Mouse (Mus musculus): ENCODE results near the gene Dph6. TPM values are rescaled to one million over a fixed set of nuclear protein-coding genes. Genes with fewer than 3 reads are reported as not detected.

Dph6 gene
- polyA plus RNA-seq (2015; fragmentation: Nextera tagmentation; extraction: Ambion mirVana): 8.3 and 10.4 TPM in 2 replicates

GRCm38 (mm10) chr2:114654365-114655239 is at the start of gene Dph6:
TSS of gene Dph6 (minus strand) at chr2:114654964.
- Histone ChIP-seq H3K36me3 (no peaks in the 10 kb centered on the region), H3K4me2 (peak within 1 kb of the TSS; percentile 77), H3K27ac (peak within 1 kb of the TSS; percentile 80), H3K27me3 (no peaks in the 10 kb centered on the region), H3K4me3 (replicated peaks) (peak within 1 kb of the TSS; percentile 74), H3K4me1 (replicated peaks) (peaks cover 11% of the 10 kb centered on the region), H3K9me3 (replicated peaks) (no peaks in the 10 kb centered on the region), H3K9ac (peak within 1 kb of the TSS; percentile 79)
- under 1% methylated on average over 45 of the region's 45 CpGs for WGBS (ENCODE audit: insufficient replicate concordance)
- DNase-seq (peak; percentile 74), ATAC-seq (ENCODE audit: low read depth) (peak; percentile 97)

- Histone ChIP-seq H3K9me3 (replicated peaks) (no peaks in the 10 kb centered on the region), H3K9ac (no peak overlapping the region), H3K27me3 (no peaks in the 10 kb centered on the region), H3K4me1 (replicated peaks) (no peaks in the 10 kb centered on the region), H3K4me2 (no peak overlapping the region), H3K36me3 (no peaks in the 10 kb centered on the region), H3K27ac (no peak overlapping the region), H3K4me3 (replicated peaks) (no peak overlapping the region)
- ATAC-seq (ENCODE audit: low read depth) (no peak), DNase-seq (no peak)
- WGBS (ENCODE audit: insufficient replicate concordance): 48% methylated on average over 2 of the region's 2 CpGs
Observed at GRCm38 (mm10) chr2:114700966-114701685, 46.4 kb upstream of the Dph6 start.

DNA sequence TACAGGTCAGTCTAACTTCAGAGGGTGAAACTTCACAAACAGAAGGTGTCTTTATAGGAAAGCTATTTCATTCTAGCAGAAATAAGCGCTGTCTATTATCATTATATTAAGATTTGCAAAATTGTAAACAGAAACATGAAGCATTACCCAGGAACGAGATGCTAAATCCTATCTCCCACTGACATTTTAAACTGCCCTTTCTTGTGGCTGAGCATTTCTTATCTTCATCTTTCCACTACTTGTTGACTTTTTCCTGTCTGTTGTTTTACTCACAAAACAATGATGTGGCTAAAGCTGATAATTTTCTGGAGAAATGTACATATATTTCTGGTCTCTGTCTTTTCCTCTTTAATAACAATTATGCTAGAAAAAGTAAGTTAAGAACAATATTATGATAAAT is 36.8 kb upstream of the Dph6 start:
- no peak overlapping the region for H3K27ac ChIP-seq
- H3K36me3 ChIP-seq: no peaks in the 10 kb centered on the region
- H3K9ac ChIP-seq: no peak overlapping the region
- H3K4me3 ChIP-seq (replicated peaks): no peak overlapping the region
- 30% methylated on average over 2 of the region's 2 CpGs for WGBS (ENCODE audit: insufficient replicate concordance)
- H3K27me3 ChIP-seq: no peaks in the 10 kb centered on the region
- no peak overlapping the region for H3K4me2 ChIP-seq
- ATAC-seq (ENCODE audit: low read depth) (no peak), DNase-seq (no peak)
- no peaks in the 10 kb centered on the region for H3K4me1 ChIP-seq (replicated peaks)
- H3K9me3 ChIP-seq (replicated peaks): no peaks in the 10 kb centered on the region

DNA sequence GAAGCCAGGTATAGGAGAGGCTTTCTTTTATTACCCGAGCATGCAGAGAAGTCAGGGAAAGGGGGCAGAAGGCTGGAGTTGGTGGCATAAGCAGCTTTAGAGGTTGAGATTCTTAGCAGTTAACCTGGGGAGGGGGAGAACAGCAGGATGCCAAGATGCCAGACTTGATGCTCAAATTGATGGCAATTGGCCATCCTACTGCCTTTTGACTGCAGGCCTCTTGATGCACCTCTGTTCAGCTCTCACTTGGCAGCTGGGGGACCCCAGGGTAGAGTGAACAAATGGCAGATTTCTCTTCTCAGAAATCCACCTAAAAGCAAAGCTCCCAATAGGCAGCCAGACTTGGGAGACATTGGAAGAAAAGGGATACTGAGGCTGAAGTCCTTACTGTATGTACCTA is 32.7 kb upstream of the Dph6 start:
- H3K4me1 ChIP-seq (replicated peaks): no peaks in the 10 kb centered on the region
- ATAC-seq (ENCODE audit: low read depth): no peak
- 52% methylated on average over 1 of the region's 1 CpGs for whole genome bisulfite sequencing (ENCODE audit: insufficient replicate concordance)
- H3K27me3 ChIP-seq: no peaks in the 10 kb centered on the region
- no peak overlapping the region for H3K4me3 ChIP-seq (replicated peaks)
- H3K27ac ChIP-seq: no peak overlapping the region
- no peak for DNase-seq
- no peak overlapping the region for H3K9ac ChIP-seq
- no peaks in the 10 kb centered on the region for H3K36me3 ChIP-seq
- no peaks in the 10 kb centered on the region for H3K9me3 ChIP-seq (replicated peaks)
- H3K4me2 ChIP-seq: no peak overlapping the region

GRCm38 (mm10) chr2:114687081-114687480 is 32.3 kb upstream of the Dph6 start:
- ATAC-seq (ENCODE audit: low read depth): no peak
- Histone ChIP-seq H3K9ac (no peak overlapping the region), H3K27me3 (no peaks in the 10 kb centered on the region), H3K4me2 (no peak overlapping the region), H3K27ac (no peak overlapping the region), H3K36me3 (no peaks in the 10 kb centered on the region), H3K4me1 (replicated peaks) (no peaks in the 10 kb centered on the region), H3K4me3 (replicated peaks) (no peak overlapping the region), H3K9me3 (replicated peaks) (no peaks in the 10 kb centered on the region)
- WGBS (ENCODE audit: insufficient replicate concordance): 73% methylated on average over 4 of the region's 4 CpGs
- DNase-seq: no peak

DNA sequence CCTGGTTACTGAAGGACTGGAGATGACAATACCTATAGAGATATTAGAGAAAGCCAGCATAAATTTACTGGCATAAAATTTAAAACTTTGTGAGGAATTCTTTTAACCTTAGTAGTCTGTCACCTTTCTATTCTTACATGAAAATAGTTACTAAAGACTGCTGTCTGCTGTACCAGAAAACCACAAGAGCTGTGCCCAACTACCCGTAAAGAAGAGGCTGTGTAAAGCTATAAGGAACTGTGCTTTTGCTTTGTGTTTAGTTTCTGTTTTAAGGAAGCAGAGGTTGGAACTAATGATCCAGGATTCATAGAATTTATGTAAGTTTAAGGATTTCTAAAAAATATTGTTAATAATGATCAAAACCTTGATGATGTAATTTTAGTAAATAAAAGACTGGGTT is 19.1 kb upstream of the Dph6 start:
- WGBS (ENCODE audit: insufficient replicate concordance): 37% methylated on average over 1 of the region's 1 CpGs
- ATAC-seq (ENCODE audit: low read depth) (no peak), DNase-seq (no peak)
- no peak overlapping the region for H3K9ac ChIP-seq
- H3K27me3 ChIP-seq: no peaks in the 10 kb centered on the region
- H3K4me3 ChIP-seq (replicated peaks): no peak overlapping the region
- no peak overlapping the region for H3K4me2 ChIP-seq
- no peaks in the 10 kb centered on the region for H3K9me3 ChIP-seq (replicated peaks)
- H3K36me3 ChIP-seq: no peaks in the 10 kb centered on the region
- no peak overlapping the region for H3K27ac ChIP-seq
- H3K4me1 ChIP-seq (replicated peaks): no peaks in the 10 kb centered on the region

- 61% methylated on average over 3 of the region's 3 CpGs for WGBS (ENCODE audit: insufficient replicate concordance)
Observed at GRCm38 (mm10) chr2:114670983-114671382, 16.2 kb upstream of the Dph6 start.

GRCm38 (mm10) chr2:114658954-114659353 is 4.2 kb upstream of the Dph6 start:
- ATAC-seq (ENCODE audit: low read depth) (no peak), DNase-seq (no peak)
- Histone ChIP-seq H3K27ac (no peak overlapping the region), H3K36me3 (no peaks in the 10 kb centered on the region), H3K9ac (no peak overlapping the region), H3K4me1 (replicated peaks) (peaks cover 6% of the 10 kb centered on the region), H3K27me3 (no peaks in the 10 kb centered on the region), H3K4me2 (no peak overlapping the region), H3K9me3 (replicated peaks) (no peaks in the 10 kb centered on the region), H3K4me3 (replicated peaks) (no peak overlapping the region)
- 62% methylated on average over 2 of the region's 2 CpGs for WGBS (ENCODE audit: insufficient replicate concordance)

More at GRCm38 (mm10) chr2:114670983-114671382, 16.2 kb upstream of the Dph6 start:
- DNase-seq (no peak), ATAC-seq (ENCODE audit: low read depth) (no peak)
- Histone ChIP-seq H3K27me3 (no peaks in the 10 kb centered on the region), H3K4me1 (replicated peaks) (no peaks in the 10 kb centered on the region), H3K4me3 (replicated peaks) (no peak overlapping the region), H3K4me2 (no peak overlapping the region), H3K9ac (no peak overlapping the region), H3K9me3 (replicated peaks) (no peaks in the 10 kb centered on the region), H3K27ac (no peak overlapping the region), H3K36me3 (no peaks in the 10 kb centered on the region)

DNA sequence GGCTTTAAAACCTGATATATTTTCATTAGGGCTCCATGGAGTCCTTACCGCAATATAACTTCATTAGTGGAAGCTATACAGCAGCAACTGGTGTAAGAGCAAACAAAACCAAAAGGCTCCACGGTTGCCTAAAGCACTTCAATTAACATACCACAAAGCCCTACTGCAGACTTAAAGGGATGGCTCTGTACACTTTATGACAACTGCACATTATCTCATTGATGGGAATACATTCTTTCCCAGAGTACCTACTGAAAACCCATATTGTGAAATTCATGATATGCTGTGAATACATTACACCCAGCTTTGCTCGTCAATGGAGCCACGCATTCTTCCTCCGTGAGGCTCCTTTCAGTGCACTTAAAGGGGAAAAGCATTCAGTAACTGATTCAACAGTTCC is 8.5 kb downstream of the Dph6 start:
- Histone ChIP-seq H3K27me3 (no peaks in the 10 kb centered on the region), H3K27ac (no peak overlapping the region), H3K4me3 (replicated peaks) (no peak overlapping the region), H3K36me3 (no peaks in the 10 kb centered on the region; the same call in 1 of the 2 replicates), H3K9ac (no peak overlapping the region), H3K9me3 (replicated peaks) (no peaks in the 10 kb centered on the region), H3K4me1 (replicated peaks) (no peaks in the 10 kb centered on the region), H3K4me2 (no peak overlapping the region)
- ATAC-seq (ENCODE audit: low read depth) (no peak), DNase-seq (no peak)
- 80% methylated on average over 5 of the region's 5 CpGs for WGBS (ENCODE audit: insufficient replicate concordance)

DNA sequence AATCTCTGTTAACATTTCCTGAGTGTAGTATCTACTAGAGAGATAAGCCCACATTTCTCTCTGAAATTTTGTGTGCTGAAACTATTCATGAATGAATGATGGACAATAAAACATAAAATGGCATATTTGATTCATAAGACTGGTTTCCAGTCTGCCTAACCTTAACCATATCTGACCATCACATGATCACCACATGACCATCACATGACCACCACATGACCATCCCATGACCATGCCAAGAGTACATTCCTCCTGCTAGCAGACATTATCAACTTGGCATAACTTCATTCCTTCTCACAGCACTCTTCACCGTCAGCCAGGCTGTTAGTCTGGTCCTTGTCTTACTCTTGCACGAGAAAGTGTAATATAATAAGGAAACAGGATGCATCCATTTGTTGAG is 10.9 kb downstream of the Dph6 start:
- Histone ChIP-seq H3K9me3 (replicated peaks) (no peaks in the 10 kb centered on the region), H3K4me2 (no peak overlapping the region), H3K36me3 (no peaks in the 10 kb centered on the region; the same call in 1 of the 2 replicates), H3K4me3 (replicated peaks) (no peak overlapping the region), H3K27ac (no peak overlapping the region), H3K27me3 (no peaks in the 10 kb centered on the region), H3K4me1 (replicated peaks) (no peaks in the 10 kb centered on the region), H3K9ac (no peak overlapping the region)
- ATAC-seq (ENCODE audit: low read depth) (no peak), DNase-seq (no peak)
- 80% methylated on average over 2 of the region's 2 CpGs for WGBS (ENCODE audit: insufficient replicate concordance)

GRCm38 (mm10) chr2:114624683-114625082 is 30.1 kb downstream of the Dph6 start:
- Histone ChIP-seq H3K36me3 (no peaks in the 10 kb centered on the region), H3K27me3 (no peaks in the 10 kb centered on the region), H3K4me1 (replicated peaks) (peaks cover 2% of the 10 kb centered on the region; the same call in 1 of the 2 replicates), H3K9ac (no peak overlapping the region), H3K9me3 (replicated peaks) (no peaks in the 10 kb centered on the region), H3K4me3 (replicated peaks) (no peak overlapping the region), H3K27ac (no peak overlapping the region; the same call in 1 of the 2 replicates), H3K4me2 (no peak overlapping the region)
- ATAC-seq (ENCODE audit: low read depth) (peak; percentile 65), DNase-seq (no peak)
- WGBS (ENCODE audit: insufficient replicate concordance): 57% methylated on average over 4 of the region's 4 CpGs
